Mouse (Mus musculus): ENCODE measurements around the gene Tmem80.

The Tmem80 gene

DNA sequence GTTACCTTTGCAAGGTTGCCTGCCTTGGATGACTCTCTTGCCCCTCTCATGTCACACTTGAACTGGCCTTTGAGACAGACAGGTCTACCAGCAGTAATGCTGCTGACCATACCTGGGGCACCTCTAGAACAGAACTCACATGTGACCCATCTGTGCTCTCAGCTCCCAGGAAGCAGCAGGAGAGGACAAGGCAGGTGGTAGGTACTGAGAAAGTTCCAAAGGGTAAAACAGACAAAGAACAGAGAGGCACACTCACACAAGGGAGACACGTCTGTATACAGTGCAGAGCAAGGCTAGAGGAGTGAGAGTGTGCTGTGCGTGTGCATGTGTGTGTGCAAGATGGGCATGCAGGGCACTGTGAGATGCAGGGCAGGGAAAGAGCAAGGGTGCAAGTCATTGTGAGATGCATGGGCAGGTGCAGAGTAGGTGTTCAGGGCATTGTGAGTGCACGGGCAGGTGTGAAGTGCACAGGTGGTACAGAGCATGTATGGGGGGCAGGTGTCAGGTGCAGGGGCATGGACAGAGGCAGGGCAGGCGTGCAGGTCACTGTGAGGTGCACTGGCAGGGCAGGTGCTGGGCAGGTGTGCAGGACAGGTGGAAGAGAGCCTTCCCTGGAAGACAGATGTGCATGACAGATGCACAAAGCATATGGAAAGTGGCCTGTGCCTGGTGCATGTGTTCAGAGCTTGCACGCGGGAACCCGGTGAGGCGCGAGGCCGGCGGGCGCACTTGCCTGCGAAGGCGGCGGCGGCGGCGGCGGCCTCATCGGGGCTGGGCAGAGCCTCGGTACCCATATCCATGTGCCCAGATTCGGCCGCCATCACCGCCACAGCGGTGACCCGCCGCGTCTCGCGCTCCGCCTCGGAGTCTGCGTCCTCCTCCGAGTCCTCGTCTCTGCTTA lies 743 bp upstream of the Tmem80 start:
- no peak for DNase-seq (ENCODE audit: low spot score)

- peak; percentile 14 for DNase-seq (ENCODE audit: low spot score)
Measured at GRCm38 (mm10) chr7:141328373-141328990, 943 bp downstream of the Tmem80 start.

DNA sequence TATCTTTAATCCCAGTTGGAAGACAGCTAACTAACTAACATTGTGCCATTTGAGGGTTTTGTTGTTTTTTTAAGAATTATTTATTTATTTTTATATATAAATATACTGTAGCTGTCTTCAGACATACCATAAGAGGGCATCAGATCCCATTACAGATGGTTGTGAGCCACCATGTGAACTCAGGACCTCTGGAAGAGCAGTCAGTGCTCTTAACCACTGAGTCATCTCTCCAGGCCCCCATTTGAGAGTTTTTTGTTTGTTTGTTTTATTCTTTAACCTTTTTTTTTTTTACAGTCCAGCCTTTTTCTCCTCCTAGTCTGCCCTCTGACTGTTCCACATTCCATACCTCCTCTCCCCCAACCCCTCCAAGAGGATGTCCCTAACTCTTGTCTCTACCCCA lies 3.2 kb downstream of the Tmem80 start:
- no peak for DNase-seq (ENCODE audit: low spot score)

- DNase-seq (ENCODE audit: low spot score) = no peak
Measured at GRCm38 (mm10) chr7:141331990-141332389, 4.5 kb downstream of the Tmem80 start.

DNA sequence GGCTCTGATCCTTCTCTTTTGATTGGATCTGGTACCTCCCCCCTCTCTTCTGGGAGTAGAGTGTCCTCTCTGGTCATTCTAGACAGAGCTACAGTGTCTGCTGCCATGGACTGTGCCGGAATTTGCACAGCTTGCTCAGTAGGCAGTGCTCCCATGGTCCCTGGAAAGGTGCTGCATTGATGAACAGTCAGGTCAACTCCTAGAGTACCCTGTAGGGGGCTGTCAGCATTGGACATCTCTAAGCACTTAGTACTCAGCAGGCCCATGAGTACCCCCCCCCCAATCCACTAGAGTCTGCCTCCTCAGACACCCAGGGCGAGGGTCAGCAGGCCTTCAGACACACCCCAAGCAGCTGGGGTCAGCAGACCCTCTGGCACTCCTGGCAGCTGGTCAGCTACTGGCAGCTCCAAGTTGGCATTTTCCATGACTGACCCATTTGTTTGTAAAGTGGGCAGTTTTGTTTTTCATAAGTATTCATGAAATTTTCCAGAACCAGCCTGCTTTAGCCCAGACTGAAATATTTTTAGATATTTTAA lies 7.6 kb downstream of the Tmem80 start:
- DNase-seq (ENCODE audit: low spot score) = no peak

GRCm38 (mm10) chr7:141335682-141336081 lies 8.1 kb downstream of the Tmem80 start:
- no peak for DNase-seq (ENCODE audit: low spot score)

GRCm38 (mm10) chr7:141336296-141336695 lies 8.8 kb downstream of the Tmem80 start:
- no peak for DNase-seq (ENCODE audit: low spot score)

DNA sequence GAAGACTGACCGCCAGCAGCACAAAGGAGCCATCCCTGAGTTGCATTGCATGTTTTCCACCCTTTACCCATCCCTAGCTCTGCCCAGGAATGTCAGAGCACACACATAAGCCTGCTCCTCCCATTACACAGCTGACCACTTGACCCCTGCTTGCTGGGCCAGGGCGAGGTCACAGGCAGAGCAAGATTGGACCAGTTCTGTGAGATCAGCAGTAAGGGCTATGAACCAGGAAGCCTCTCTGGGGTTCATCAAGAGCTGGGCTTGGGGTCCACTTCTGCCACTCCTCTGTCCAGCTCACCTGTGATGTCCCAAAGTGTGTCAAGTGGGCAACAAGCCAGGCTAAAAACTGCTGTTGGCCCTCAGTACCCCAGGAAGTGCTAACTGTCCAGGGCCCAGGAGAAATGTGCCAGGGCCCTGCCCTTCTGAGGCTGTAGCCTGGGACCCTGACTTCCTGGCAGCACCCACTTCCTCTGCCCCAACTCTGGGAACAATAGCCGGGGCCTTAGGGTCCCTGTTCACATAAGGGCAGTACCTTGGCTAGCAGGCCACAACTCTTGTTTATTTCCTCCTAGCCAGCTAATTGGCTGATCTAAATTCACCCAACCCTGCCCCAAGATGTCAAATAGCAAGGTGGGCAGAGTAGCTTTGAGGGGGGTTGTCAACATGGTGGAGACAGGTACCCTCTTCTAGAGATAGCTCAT lies 10.3 kb downstream of the Tmem80 start:
- peak; percentile 16 for DNase-seq (ENCODE audit: low spot score)

- DNase-seq (ENCODE audit: low spot score) = no peak
Measured at GRCm38 (mm10) chr7:141338576-141339131, 11.1 kb downstream of the Tmem80 start, which contains the start of gene Eps8l2. Eps8l2 (plus strand) TSS chr7:141338880.

DNA sequence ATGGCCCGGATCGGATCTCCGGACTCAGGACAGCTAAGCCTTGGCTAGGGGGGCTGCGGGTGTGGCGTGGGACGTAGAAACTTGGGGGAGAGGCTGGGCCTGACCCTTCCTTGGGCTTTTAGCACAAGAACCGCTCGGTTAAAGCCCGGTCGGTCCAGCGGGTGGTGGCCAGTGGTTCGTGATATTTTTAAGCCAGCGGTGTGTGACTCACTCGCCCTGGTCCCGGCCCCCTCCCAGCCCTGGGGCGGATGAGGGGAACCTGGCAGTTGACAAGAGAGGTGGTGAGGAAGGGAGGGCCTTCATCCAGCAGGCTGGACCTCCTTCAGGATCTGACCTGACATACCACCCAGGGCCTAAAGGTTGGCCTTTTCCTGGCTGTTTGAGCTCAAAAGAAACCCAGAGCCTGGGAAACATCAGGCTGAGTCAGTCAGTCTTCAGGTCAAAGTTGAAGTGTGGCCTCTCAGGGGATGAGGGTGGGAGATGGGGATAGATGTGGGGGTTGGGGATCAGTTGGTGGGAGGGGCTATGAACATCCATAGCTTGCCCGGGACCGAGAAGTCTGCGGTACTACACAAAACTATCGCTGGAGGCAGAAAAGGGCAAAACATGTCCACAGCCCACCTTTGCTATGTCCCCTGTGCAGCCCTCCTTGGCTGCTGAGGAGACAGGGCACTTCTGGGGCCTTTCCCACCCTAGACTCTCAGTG lies 11.8 kb downstream of the Tmem80 start:
- no peak for DNase-seq (ENCODE audit: low spot score)

DNA sequence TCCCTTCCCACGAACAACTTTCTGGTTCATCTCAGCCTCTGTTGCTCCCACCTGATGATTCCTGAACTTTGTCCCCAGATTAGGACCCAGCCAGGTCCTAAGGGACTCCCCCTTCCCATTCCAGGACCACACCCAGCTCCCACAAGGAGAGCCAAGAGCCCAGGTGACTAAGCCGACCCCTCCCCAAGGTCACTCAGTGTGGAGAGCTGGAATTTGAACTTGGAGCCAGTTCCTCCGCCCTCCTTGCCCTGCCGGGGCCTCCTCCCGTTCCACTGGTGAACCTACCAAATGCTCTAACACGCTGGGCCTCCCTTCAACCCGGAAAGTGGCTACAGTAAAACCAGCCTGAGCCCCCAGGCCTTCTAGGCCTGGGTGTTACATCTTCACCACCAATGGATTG lies 12.5 kb downstream of the Tmem80 start:
- DNase-seq (ENCODE audit: low spot score) = no peak

GRCm38 (mm10) chr7:141340476-141340875 lies 12.9 kb downstream of the Tmem80 start:
- DNase-seq (ENCODE audit: low spot score) = no peak

DNA sequence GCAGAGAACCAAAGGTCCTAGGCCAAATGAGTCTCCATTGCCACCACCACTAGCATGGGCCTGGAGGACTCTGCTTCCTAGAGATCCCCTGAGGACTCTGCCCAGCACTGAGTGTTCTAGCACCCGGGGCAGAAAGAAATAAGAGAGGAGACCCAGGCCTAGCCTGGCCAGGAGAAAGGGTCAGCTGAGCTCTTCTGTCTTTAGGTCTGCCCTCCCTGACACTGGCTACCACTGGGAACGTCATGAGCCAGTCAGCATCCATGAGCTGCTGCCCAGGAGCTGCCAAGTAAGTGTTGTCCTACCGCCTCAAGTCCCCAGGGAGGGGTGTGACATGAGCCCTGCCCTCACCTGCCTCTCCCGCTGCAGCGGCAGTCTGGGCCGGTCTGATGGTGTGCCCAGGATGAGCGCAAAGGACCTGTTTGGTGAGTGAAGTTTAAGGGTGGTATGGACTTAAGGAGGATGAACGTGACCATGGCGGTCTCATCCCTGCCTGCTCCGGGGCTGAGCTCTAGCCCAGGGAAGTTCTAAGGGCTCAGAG lies 14.2 kb downstream of the Tmem80 start:
- DNase-seq (ENCODE audit: low spot score) = no peak

GRCm38 (mm10) chr7:141343230-141343629 lies 15.7 kb downstream of the Tmem80 start:
- peak; percentile 34 for DNase-seq (ENCODE audit: low spot score)

DNA sequence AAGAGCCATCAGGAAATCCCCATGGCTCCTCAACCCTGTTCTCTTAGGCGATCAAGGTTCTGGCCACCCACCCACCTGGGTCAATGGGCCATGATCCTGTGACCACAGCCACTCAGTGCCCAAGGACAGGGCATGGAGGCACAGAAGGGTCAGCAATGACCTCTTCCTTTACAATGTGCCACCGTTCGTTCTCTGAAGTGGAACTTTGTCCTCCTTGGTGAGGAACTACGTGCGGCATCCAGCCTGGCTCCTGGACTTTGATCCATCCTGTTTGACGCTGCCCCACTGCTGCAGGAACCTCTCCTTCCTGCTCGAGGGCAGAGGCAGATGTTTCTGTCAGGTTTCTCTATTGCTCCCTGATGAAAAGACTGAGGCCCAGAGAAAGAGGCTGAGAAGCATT lies 16.2 kb downstream of the Tmem80 start:
- DNase-seq (ENCODE audit: low spot score) = no peak

DNA sequence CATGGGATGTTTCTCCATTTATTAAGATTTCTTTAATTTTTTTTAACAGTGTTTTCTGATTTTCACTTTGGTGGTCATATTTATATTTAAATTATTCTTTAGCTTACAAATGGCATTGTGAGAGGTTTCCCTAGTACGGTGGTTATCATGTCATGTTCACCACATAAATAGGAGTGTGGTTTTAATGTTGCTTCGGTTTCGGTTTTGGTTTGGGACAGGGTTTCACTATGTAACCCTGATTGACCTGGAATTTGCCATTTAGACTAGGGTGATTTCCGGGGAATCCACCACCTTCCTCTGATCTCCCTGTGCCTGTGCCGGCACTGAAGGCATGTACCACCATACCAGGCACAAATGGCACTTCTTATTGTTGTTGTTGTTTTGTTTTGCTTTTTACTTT lies 17.2 kb downstream of the Tmem80 start:
- no peak for DNase-seq (ENCODE audit: low spot score)

- DNase-seq (ENCODE audit: low spot score) = no peak
Measured at GRCm38 (mm10) chr7:141351061-141351460, 23.5 kb downstream of the Tmem80 start.

DNA sequence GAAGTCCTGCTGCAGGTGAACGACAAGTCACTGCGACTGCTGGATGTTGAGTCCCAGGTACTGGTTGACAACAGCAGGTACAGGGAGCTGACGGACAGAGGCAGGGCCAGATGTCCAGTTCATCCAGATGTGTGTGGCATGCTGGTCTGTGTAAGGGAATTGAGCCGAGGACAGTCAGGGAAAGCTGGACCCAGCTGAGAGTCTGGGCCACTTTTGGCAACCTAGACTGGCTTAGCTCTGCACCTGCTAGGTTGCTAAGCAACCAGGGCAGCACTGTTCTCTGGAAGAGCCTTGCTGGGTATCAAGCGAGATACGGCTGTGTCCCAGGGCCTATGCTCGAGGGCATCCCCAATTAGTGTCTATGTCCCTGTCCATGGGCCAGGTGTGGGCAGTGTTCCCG lies 27.5 kb downstream of the Tmem80 start:
- no peak for DNase-seq (ENCODE audit: low spot score)

DNA sequence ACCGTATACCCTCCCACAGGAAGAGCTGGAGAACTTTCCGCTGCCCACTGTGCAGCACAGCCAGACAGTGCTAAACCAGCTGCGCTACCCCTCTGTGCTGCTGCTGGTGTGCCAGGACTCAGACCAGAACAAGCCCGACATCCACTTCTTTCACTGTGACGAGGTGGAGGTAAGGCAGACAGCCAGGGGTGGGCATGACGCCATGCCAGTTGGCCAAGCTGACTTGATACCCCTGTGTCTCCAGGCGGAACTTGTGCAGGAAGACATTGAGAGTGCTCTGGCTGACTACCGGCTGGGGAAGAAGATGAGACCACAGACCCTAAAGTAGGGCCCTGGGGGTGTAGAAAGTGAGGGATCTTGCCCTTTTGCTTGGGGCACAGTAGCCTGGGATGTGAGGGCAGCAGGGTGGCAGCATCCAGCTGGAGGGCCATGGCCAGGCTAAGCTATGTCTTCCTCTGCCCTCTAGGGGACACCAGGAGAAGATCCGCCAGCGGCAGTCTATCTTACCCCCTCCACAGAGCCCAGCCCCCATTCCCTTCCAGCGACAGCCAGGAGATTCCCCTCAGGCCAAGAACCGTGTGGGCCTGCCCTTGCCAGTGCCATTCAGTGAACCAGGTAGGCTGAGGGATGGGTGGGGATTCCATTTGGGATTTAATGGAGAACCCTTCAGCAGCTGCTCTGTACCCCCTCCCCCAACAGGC lies 28.2 kb downstream of the Tmem80 start:
- DNase-seq (ENCODE audit: low spot score) = no peak

DNA sequence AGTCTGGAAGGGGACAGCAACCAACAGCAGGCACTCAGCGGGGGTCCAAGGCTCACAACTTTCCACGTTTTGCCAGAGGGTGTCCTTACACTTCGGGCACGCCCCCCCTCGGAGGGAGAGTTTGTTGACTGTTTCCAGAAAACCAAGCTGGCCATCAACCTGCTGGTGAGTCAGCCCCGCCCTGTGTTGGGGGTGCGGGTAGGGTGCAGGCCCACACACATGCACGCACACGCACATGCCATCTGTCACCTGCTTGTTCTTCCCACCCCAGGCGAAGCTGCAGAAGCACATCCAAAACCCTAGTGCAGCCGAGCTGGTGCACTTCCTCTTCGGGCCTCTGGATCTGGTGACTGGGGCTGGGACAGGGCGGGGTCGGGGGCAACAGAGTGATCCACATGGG lies 29.4 kb downstream of the Tmem80 start:
- DNase-seq (ENCODE audit: low spot score) = no peak

DNA sequence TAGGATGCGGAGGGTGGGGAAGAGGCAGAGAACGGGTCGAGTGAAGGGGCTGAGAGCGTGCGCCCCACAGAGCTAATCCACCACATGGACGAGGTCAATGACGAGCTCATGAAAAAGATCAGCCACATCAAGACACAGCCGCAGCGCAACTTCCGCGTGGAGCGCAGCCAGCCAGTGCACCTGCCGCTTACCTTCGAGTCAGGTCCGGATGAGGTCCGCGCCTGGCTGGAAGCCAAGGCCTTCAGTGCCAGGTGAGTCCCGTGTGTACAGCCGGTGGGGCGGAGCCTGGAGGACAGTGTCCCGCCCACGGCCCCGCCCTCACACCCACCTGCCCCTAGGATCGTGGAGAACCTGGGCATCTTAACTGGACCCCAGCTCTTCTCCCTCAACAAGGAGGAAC lies 34.0 kb downstream of the Tmem80 start:
- no peak for DNase-seq (ENCODE audit: low spot score)
